Mouse (Mus musculus): Measurements from ENCODE around the gene Ing2. TPM values are rescaled to one million over a fixed set of nuclear protein-coding genes. Genes with fewer than 3 reads are reported as not detected.

Ing2 gene
- total RNA-seq (2023; ENCODE audit: inconsistent age): 32.4 to 43.2 TPM (median 34.7 TPM) in 4 replicates

DNA sequence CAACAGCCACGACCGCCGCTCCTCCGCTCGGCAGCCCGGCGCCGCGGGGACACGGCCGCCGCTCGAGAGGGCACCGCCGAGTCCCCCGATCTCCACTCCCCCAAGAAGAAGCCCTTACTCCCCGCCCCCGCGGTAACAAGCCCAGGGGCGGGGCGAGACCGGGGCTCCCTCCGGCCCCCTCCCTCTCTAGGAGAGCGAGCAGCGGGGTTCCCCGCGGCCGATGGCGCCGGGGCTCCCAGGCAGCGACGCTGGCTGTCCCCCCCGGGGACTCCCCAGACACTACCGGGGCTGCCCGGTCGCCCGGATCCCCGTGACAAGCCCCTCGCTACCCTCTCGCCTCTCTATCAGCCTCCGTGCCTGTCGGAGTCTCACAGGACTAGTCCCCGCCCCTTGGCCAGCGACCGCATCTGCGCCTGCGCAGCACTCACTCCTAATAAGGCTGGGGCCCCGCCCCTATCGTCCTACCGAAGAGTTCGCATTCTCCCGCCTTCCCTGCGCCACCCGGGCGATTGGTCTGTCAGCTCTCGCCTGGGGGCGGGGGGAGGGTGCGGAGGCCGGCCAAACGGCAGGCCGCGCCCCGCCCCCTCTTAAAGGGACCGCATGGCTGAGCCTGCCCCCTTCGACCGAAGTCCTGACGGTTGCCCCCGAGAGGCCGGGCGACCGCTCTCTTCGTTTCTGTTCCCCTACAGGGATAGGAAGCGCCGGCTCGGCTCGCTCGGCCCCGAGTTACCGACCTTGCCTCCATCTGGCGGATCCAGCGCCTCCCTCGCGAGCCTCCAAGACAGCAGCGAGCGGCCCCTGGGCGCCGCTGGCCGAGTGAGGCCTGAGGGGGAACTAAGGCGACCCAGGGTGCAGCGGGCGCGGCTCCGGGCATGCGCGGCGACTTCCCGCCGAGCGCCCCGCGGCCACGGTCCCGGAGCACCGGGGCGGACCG is at the start of gene Ing2:
Ing2 (minus strand) TSS at position 780 of the 934 bp plus-strand sequence.

GRCm38 (mm10) chr8:47713761-47714745 is 38.7 kb upstream of the Ing2 start, which contains the start of gene Cdkn2aip:
TSS of gene Cdkn2aip (minus strand) at chr8:47713932.

Other genes with a start within 250 kb of the Ing2 start
- 0.27 to 1.2 TPM (median 0.63 TPM) in 4 replicates for gene Stox2, start 229.2 kb downstream of the Ing2 start, total RNA-seq (2023; ENCODE audit: inconsistent age)
- 34.9 to 38.0 TPM (median 37.0 TPM) in 4 replicates for gene Trappc11, start 142.1 kb downstream of the Ing2 start, total RNA-seq (2023; ENCODE audit: inconsistent age)
- gene Rwdd4a, start 141.9 kb downstream of the Ing2 start, total RNA-seq (2023; ENCODE audit: inconsistent age): 20.5 to 27.3 TPM (median 22.8 TPM) in 4 replicates
- 28.3 to 35.5 TPM (median 30.8 TPM) in 4 replicates for gene Cdkn2aip, start 38.4 kb upstream of the Ing2 start, total RNA-seq (2023; ENCODE audit: inconsistent age)
- not detected in 4 replicates for gene Cldn24, start 146.6 kb upstream of the Ing2 start, total RNA-seq (2023; ENCODE audit: inconsistent age)
- not detected in 4 replicates for gene Cldn22, start 148.9 kb upstream of the Ing2 start, total RNA-seq (2023; ENCODE audit: inconsistent age)